Mouse (Mus musculus) thymus, postnatal 10 days (tissue): ENCODE data around the gene Bend4.

ENCODE experiments used
- DNase-seq, 2 experiments: peaks; one replicate each; pipeline ENCODE4 v3.0.0; 2021; ENCODE audit warnings: low spot score in 2 of 2

Gene Bend4

DNA sequence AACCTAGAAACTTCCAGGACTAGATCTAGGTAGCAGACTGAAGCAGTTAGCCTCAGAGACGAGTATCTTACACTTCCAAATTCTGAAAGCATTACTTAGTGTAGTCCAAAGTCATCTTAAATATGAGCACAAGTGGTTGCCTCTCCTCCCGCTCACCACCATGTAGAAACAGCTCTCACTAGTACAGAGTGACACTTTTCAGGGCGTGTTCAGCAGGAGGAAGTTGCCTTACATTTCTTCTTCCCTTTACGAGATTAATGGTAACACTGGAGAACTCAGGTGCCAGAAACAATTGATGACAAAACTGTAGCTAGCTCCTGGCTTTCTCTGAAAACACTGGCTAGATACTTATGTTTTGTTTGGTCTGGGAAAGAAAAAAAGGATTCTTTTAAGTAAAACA, 8.7 kb downstream of the Bend4 start:
- DNase-seq = no peak

- no peak for DNase-seq
Measured at GRCm38 (mm10) chr5:67411475-67411874, 16.6 kb downstream of the Bend4 start.

DNA sequence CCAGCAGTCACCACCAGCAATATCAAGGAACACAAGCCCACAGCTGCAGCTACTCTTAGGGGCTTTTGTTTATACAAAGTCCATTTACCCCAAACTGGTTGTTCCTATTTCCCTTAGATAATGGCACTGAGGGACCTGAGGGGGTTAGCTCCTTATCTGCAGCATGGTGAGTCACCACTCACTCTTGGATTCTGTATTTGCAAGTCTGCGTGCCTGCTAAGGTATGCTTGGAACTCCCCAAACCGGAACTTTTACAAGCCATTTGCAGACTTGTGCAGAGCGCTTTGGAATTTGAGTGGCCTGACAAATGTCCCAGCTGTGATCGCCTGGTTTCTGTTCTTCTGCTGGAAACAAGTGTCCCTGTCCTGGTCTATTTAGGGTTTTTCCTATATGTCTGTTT, 17.7 kb downstream of the Bend4 start:
- no peak for DNase-seq

DNA sequence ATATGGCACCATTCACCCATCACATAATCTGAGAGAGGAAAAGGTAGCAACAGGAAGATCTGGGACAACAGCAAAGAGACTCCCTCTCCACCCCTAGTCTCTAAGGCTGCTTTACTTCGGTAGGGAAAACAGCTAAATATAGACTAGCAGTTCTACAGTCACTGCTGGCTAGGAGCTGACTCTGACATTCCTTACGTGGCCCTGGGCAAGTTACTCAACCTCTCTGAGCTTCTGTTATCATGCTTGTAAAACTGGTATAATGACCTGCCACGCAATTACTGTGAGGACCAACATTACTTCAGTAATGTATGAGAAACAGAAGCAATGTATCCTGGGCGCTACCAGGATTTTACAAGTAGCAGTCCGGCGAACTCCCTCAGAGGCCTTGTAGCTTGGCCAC, 19.7 kb downstream of the Bend4 start:
- DNase-seq = no peak

DNA sequence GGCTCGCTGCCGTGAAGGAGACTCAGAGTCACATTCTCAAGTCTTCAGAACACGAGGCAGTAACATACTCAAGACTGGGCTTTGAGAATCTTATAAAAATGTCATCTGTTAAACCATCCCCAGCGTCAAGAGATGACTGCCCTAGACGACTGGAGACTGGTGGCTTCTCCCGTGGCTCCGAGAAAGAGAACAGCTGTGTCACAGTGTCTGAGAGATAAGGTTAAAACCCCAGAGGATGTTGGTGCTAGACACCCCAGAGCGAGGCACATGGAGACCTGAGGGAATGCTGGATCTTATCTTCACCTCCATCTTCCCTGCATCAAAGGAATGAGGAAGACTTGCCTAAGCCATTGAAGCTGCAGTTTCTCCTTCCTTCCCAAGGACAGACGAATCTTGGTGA, 23.2 kb downstream of the Bend4 start:
- no peak for DNase-seq

DNA sequence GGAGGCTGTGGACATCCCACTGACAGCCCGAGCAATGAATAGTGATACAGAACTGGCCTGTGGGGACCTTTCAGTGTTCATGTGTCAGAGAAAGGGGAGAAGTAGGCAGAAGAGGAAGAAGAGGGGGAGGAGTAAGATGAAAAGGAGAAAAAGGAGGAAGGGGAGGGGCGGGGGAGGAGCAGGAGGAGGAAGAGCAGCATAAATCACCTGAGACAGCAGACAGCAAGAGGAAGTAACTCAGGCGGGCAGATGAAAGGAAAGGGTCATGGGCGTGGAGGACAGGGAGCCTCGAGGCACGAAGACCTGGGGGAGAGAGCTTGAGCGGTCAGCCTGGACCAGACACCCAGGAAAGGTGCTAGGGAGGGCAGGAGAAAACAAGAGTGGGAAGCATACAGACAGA, 23.7 kb downstream of the Bend4 start:
- DNase-seq = peak; percentile 12 to 13

DNA sequence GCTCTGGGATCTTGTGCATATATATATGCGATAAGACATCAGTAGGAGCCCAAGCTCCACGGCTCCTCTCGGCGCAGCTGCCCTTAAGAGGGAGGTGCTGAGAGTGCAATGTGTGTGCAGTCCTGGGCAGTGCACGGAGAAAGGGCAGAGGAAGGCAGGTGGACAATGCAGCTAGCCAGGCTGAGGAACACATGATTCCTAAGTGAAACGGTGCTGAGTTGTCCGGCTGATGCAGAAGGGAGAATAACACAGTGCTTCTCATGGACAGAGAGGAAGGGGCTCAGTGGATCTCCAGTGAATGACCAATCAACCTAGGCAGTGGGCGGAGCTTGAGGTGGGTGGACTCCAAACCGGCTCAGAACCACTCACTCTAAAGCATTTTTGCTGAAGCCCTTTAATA, 26.5 kb downstream of the Bend4 start:
- no peak for DNase-seq

GRCm38 (mm10) chr5:67400608-67401480, 27.3 kb downstream of the Bend4 start:
- DNase-seq = no peak

DNA sequence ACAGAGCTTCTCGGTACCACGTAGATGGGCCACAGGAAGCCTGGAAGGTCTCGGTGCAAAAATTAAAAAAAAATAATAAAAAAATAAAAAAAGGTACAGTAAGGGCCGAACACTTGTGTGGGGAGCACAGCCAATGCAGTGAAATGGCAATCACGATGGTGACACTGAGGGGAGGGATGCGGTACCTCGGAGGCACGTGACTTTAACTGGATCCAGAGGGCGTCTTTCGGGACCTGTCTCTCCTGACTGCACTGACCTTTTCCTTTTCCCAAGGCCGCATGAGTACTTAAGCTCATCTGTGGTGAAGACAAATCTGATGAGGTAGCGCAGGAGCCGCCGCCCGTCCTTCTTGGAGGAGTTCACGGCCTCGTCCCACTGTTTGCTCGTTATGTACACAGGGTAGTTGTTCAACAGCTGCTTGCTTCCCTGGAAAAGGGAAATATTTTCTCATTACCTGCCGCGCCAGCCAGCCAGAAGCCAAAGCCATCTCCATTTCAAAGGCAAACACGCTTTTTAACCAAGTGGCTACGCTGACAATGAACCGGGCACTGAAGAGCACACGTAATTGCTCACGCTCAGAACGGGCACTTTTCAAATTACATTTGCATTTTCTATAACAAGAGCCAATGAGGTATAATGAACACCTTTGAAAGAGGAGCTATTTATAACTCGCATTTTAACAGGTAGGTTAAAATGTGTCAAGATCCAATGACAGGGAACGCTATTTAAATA, 28.1 kb downstream of the Bend4 start:
- DNase-seq = no peak

GRCm38 (mm10) chr5:67397186-67397585, 30.9 kb downstream of the Bend4 start:
- DNase-seq = no peak

DNA sequence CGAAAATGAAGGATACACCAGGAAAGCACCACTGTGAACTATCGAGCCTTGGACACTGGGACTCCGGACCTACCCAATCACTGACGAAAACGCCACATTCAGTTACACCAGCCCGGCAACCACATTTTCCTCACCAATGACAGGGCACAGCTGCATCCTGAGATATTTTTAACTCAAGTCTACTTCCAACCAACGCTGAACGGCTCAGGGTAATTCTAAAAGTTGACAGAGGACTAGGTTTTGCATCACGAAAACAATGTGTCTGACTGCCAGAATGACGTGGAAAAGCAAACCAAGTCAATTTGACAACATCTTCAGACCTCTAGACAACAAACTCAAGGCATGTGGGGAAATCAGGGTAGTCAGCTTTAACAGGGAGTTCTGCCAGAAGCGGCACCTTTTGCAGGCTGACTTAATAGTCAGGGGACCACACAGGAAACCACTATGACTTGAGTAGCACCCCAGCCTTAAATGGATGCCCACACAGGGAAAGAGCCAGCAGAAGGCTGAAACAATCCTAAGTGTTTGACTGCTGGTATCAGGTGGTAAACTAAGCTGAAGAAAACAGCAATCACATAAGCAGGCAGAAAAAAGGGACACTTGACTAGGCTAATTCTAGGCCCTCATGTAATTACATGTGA, 32.8 kb downstream of the Bend4 start:
- peak in 1 of 2 experiments; percentile 9 for DNase-seq

- no peak for DNase-seq
Measured at GRCm38 (mm10) chr5:67393951-67394350, 34.2 kb downstream of the Bend4 start.

- DNase-seq = no peak
Measured at GRCm38 (mm10) chr5:67382556-67382955, 45.6 kb downstream of the Bend4 start.

DNA sequence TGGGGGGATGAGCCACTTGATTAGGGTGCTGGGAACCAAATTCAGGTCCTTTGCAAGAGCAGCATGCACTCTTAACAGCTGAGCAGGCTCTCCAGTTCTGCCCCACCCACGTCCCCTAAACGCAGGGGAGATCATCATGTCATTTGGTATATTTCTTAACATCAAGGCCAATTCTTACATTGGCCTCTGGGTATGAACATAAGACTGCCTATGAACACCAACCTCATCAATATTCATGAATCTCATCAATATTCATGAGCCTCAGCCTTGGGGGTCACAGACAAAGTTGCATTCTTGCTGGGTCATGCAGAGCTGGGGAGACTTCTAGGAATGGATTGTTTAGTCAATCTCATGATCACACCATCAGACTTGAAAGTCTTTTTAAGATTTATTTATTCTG, 46.4 kb downstream of the Bend4 start:
- DNase-seq = no peak

DNA sequence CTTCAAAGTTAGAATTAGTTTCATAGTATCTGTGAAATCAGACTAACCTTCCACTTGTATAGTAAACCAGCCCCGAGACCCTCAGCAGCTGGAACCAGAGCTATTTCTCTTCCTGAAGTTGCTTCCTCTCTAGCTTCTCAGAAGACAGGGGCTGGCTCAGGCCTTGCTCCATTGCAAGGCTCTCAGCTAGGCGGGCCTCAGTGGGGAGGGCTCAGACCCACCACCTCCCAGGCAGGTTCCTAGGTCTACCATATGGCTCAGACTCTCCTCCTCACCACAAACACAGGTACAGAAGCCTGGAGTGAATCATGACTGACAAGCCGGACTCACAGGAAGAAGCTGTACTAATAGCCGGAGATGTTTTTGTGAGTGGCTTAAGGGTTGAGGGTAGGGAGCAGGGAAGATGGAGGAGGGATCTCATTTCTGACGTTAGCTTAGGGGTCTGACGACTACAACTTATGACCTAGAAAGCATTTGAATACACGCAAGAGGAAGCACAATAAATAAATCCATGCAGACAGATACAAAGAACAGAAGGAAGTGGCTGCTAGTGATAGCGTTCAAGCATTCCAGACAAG, 51.0 kb downstream of the Bend4 start:
- no peak for DNase-seq

- DNase-seq = no peak
Measured at GRCm38 (mm10) chr5:67362931-67363330, 65.2 kb downstream of the Bend4 start.

DNA sequence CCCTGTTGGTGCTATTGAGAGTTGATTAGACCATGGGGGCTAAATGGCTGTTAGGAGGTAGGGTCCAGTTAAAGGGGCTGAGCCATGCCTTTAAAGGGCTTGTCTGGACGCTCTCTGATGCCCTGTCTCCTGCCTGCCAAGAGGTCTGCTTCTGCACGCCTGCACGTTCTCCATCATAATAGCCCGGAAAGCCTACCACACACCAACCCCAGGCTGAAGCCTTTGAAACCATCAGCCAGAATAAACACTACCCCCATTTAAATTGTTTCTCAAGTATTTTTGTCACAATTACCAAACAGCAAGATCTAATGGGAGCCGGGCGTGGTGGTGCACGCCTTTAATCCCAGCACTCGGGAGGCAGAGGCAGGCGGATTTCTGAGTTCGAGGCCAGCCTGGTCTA, 65.8 kb downstream of the Bend4 start:
- DNase-seq = no peak

- no peak for DNase-seq
Measured at GRCm38 (mm10) chr5:67348949-67349348, 79.2 kb downstream of the Bend4 start.

DNA sequence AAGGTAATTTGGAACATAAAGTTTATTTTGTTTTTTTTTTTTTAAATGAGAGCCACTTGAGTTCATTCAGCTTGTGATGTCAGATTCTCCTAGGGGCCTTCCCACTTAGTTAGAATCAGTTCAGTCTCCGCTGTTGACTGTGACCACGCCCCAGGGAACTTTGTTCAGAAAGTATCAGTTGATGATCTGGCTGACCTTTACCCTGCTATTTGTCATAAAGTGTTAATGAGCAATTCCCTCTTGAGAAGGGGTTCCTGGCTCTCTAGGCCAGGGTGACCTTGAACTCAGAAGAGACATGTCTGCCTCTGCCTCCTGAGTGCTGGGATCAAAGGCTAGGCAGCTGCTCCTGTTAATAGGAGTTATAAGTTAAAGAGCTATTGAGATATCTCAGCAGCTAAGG, 81.0 kb downstream of the Bend4 start:
- no peak for DNase-seq
